Mouse (Mus musculus): Measurements from ENCODE around the gene Blzf1. TPM values are rescaled to one million over a fixed set of nuclear protein-coding genes. Genes with fewer than 3 reads are reported as not detected.

Blzf1 gene
- polyA plus RNA-seq, 1 experiment from 2014 or later, result 30.8 TPM

Other genes with a start within 250 kb of the Blzf1 start
- not detected in 2 replicates for gene Sell, start 245.5 kb downstream of the Blzf1 start, polyA plus RNA-seq (2014; fragmentation: Nextera tagmentation; extraction: Ambion mirVana)
- 0.06 TPM in 1 of 2 replicates, not detected in the other for gene Selp, start 192.2 kb downstream of the Blzf1 start, polyA plus RNA-seq (2014; fragmentation: Nextera tagmentation; extraction: Ambion mirVana)
- 0.28 TPM in 2 replicates for gene F5, start 155.7 kb downstream of the Blzf1 start, polyA plus RNA-seq (2014; fragmentation: Nextera tagmentation; extraction: Ambion mirVana)
- gene Slc19a2, start 58.4 kb downstream of the Blzf1 start, polyA plus RNA-seq (2014; fragmentation: Nextera tagmentation; extraction: Ambion mirVana), result 9.2 and 9.4 TPM in 2 replicates
- 16.3 and 18.1 TPM in 2 replicates for gene Ccdc181, start 31.9 kb downstream of the Blzf1 start, polyA plus RNA-seq (2014; fragmentation: Nextera tagmentation; extraction: Ambion mirVana)
- 30.4 and 32.8 TPM in 2 replicates for gene Nme7, start 3.4 kb downstream of the Blzf1 start, polyA plus RNA-seq (2014; fragmentation: Nextera tagmentation; extraction: Ambion mirVana)
- 28.7 and 37.3 TPM in 2 replicates for gene Atp1b1, start 150.9 kb upstream of the Blzf1 start, polyA plus RNA-seq (2014; fragmentation: Nextera tagmentation; extraction: Ambion mirVana)